Mouse (Mus musculus) heart, embryonic 16.5 days (tissue): Measurements from ENCODE around the gene Taco1. TPM values are rescaled to one million over a fixed set of nuclear protein-coding genes. Genes with fewer than 3 reads are reported as not detected.
"Not testable (repeated sequence)": the region's sequence is repeated elsewhere in the genome, so short reads cannot be mapped to it uniquely, and the experiment has no call there.

Experiments
- ATAC-seq: fragments of 200-750 bp; cut with Nextera tagmentation; replicated peaks from 2 replicates; pipeline ENCODE4 v1.8.0; 2017; ENCODE audit warnings: moderate number of reproducible peaks; ENCODE audit not compliant: insufficient read depth, low FRiP score; ENCODE audit errors: extremely low read depth
- H3K27ac ChIP-seq: fragments of 300-500 bp; sonication (generic); 2 replicates; pipeline ENCODE4 v1.5.1; 2014; ENCODE audit warnings: mild to moderate bottlenecking, low read length, control low read depth, moderate library complexity
- H3K27me3 ChIP-seq: fragments of 300-500 bp; sonication (generic); 2 replicates; pipeline ENCODE4 v1.6.1; 2014; ENCODE audit warnings: low read length, mixed read lengths; ENCODE audit not compliant: control insufficient read depth, insufficient read depth
- H3K36me3 ChIP-seq: fragments of 300-500 bp; sonication (generic); 2 replicates; pipeline ENCODE4 v1.6.1; 2014; ENCODE audit not compliant: control insufficient read depth, insufficient read depth
- H3K4me1 ChIP-seq: fragments of 300-500 bp; sonication (generic); 2 replicates; pipeline ENCODE4 v1.6.1; 2014; ENCODE audit warnings: low read length, mixed read lengths; ENCODE audit not compliant: control insufficient read depth, insufficient read depth
- H3K4me2 ChIP-seq: fragments of 300-500 bp; sonication (generic); 2 replicates; pipeline ENCODE4 v1.6.1; 2014; ENCODE audit warnings: low read depth, mild to moderate bottlenecking, control low read depth, low read length
- H3K4me3 ChIP-seq: fragments of 300-500 bp; sonication (generic); 2 replicates; pipeline ENCODE4 v1.5.1; 2014; ENCODE audit warnings: mild to moderate bottlenecking, control low read depth, low read length
- H3K9ac ChIP-seq: fragments of 300-500 bp; sonication (generic); 2 replicates; pipeline ENCODE4 v1.6.1; 2014; ENCODE audit warnings: low read length, control low read depth
- H3K9me3 ChIP-seq: fragments of 300-500 bp; sonication (generic); replicated peaks from 2 replicates; pipeline ENCODE4 v1.6.1; 2016; ENCODE audit warnings: low read length; ENCODE audit not compliant: control insufficient read depth
- WGBS: fragments of 180-500 bp; shearing (Covaris S2); extraction: QIAGEN DNeasy Blood & Tissue Kit; methylation state at CpG from one replicate; pipeline ENCODE4 v1.1.7; 2014; 5-methylcytosine and 5-hydroxymethylcytosine counted together
- polyA plus RNA-seq: library from polyadenylated mRNA; unstranded; fragments of >200 nt; fragmentation: Nextera tagmentation; extraction: Ambion mirVana; gene quantifications from 2 replicates; pipeline ENCODE4 v1.2.1, GENCODE M21; 2015

The Taco1 gene
- polyA plus RNA-seq, result 13.0 and 15.6 TPM in 2 replicates

GRCm38 (mm10) chr11:106065923-106066571 is at the start of gene Taco1:
Taco1 (plus strand) TSS chr11:106066061.
- H3K4me2 ChIP-seq, result peak within 1 kb of the TSS; percentile 84
- H3K4me1 ChIP-seq, result peaks cover 8% of the 10 kb centered on the region
- peak within 1 kb of the TSS; percentile 90 for H3K4me3 ChIP-seq
- ATAC-seq, result peak; percentile 96
- WGBS, result under 1% methylated on average over 49 of the region's 49 CpGs
- H3K27ac ChIP-seq, result peak within 1 kb of the TSS; percentile 90
- no peaks in the 10 kb centered on the region for H3K9me3 ChIP-seq
- H3K36me3 ChIP-seq, result no peaks in the 10 kb centered on the region; the same call in 1 of the 2 replicates
- H3K27me3 ChIP-seq, result no peaks in the 10 kb centered on the region
- H3K9ac ChIP-seq, result peak within 1 kb of the TSS; percentile 95

GRCm38 (mm10) chr11:106016440-106016839 is 49.4 kb upstream of the Taco1 start:
- H3K4me1 ChIP-seq, result peaks cover 14% of the 10 kb centered on the region
- WGBS, result 63% methylated on average over 5 of the region's 5 CpGs
- H3K4me3 ChIP-seq, result no peak overlapping the region
- no peak overlapping the region for H3K4me2 ChIP-seq
- H3K36me3 ChIP-seq, result no peaks in the 10 kb centered on the region
- H3K27ac ChIP-seq, result no peak overlapping the region
- no peaks in the 10 kb centered on the region for H3K9me3 ChIP-seq
- ATAC-seq, result no peak
- H3K27me3 ChIP-seq, result peaks cover 16% of the 10 kb centered on the region
- H3K9ac ChIP-seq, result no peak overlapping the region

GRCm38 (mm10) chr11:106020051-106020763 is 45.7 kb upstream of the Taco1 start:
- Histone ChIP-seq H3K9me3 (no peaks in the 10 kb centered on the region), H3K36me3 (no peaks in the 10 kb centered on the region), H3K4me2 (peak overlapping the region; percentile 66), H3K27ac (no peak overlapping the region), H3K4me1 (peaks cover 8% of the 10 kb centered on the region), H3K27me3 (peaks cover 15% of the 10 kb centered on the region), H3K9ac (peak overlapping the region; percentile 42), H3K4me3 (peak overlapping the region; percentile 35)
- peak; percentile 62 for ATAC-seq
- 1% methylated on average over 50 of the region's 50 CpGs for WGBS

GRCm38 (mm10) chr11:106025774-106026173 is 40.1 kb upstream of the Taco1 start:
- Histone ChIP-seq H3K4me1 (no peaks in the 10 kb centered on the region; the same call in 1 of the 2 replicates), H3K9me3 (no peaks in the 10 kb centered on the region), H3K36me3 (no peaks in the 10 kb centered on the region), H3K4me3 (no peak overlapping the region), H3K27ac (no peak overlapping the region), H3K9ac (no peak overlapping the region), H3K27me3 (peaks cover 6% of the 10 kb centered on the region), H3K4me2 (no peak overlapping the region)
- no peak for ATAC-seq
- WGBS, result 63% methylated on average over 3 of the region's 3 CpGs

GRCm38 (mm10) chr11:106026465-106027151 is 39.3 kb upstream of the Taco1 start:
- ATAC-seq, result no peak; the same call in 1 of the 2 replicates
- Histone ChIP-seq H3K27ac (no peak overlapping the region), H3K9ac (no peak overlapping the region), H3K4me1 (no peaks in the 10 kb centered on the region), H3K27me3 (no peaks in the 10 kb centered on the region; the same call in 1 of the 2 replicates), H3K36me3 (no peaks in the 10 kb centered on the region), H3K4me2 (no peak overlapping the region), H3K4me3 (no peak overlapping the region), H3K9me3 (no peaks in the 10 kb centered on the region)
- 29% methylated on average over 11 of the region's 11 CpGs for WGBS

GRCm38 (mm10) chr11:106027607-106028006 is 38.3 kb upstream of the Taco1 start:
- Histone ChIP-seq H3K9me3 (no peaks in the 10 kb centered on the region), H3K4me3 (no peak overlapping the region), H3K27ac (no peak overlapping the region), H3K4me2 (no peak overlapping the region), H3K9ac (no peak overlapping the region), H3K27me3 (no peaks in the 10 kb centered on the region), H3K36me3 (no peaks in the 10 kb centered on the region), H3K4me1 (no peaks in the 10 kb centered on the region)
- 84% methylated on average over 5 of the region's 5 CpGs for WGBS
- no peak for ATAC-seq

- not testable (repeated sequence) for H3K27me3 ChIP-seq, H3K9me3 ChIP-seq, H3K27ac ChIP-seq, H3K4me1 ChIP-seq, H3K36me3 ChIP-seq, ATAC-seq
- Histone ChIP-seq H3K4me3 (peak overlapping the region; percentile 48), H3K4me2 (peak overlapping the region; percentile 43; the same call in 1 of the 2 replicates), H3K9ac (0 out of 2 replicates have a peak overlapping the region, but pooled peaks have one; percentile 34)
- 62% methylated on average over 4 of the region's 25 CpGs for WGBS
Observed at GRCm38 (mm10) chr11:106032074-106032473, 33.8 kb upstream of the Taco1 start.

GRCm38 (mm10) chr11:106033491-106033919 is 32.4 kb upstream of the Taco1 start:
- Histone ChIP-seq H3K9me3 (no peaks in the 10 kb centered on the region), H3K4me1 (peaks cover 12% of the 10 kb centered on the region), H3K36me3 (no peaks in the 10 kb centered on the region), H3K4me3 (peak overlapping the region; percentile 23), H3K9ac (0 out of 2 replicates have a peak overlapping the region, but pooled peaks have one; percentile 39), H3K27me3 (no peaks in the 10 kb centered on the region), H3K4me2 (peak overlapping the region; percentile 51), H3K27ac (peak overlapping the region; percentile 64)
- no peak for ATAC-seq
- 35% methylated on average over 11 of the region's 11 CpGs for WGBS
